Comparison of ENCODE assay signal across 28 mouse cellular contexts in genomic region chr10:61216163-61216562, GRCm38 (mm10). TPM values are rescaled to one million over a fixed set of nuclear protein-coding genes. Genes with fewer than 3 reads are reported as not detected.
A peak's percentile ranks its signal among the peaks of the same experiment; 100 is the strongest.
DNase-seq lines count a peak whose midpoint lies in the region; ATAC-seq and TF ChIP-seq lines count a peak whose summit lies in the region.
"Had no signal": no experiment of that assay in that cellular context is flagged by ENCODE, and none has a peak within 500 bp of the region (broad histone marks: within the 10 kb centered on the region; RNA-seq: fewer than 3 reads in every experiment).

No protein-coding gene starts in this region.

- no peak overlapping the region for H3K27ac ChIP-seq in heart, postnatal 0 days (ENCODE audit: low read depth)
- H3K27ac ChIP-seq in stomach, postnatal 0 days (replicated peaks), result no peak overlapping the region
- H3K27ac ChIP-seq in layer of hippocampus, adult 2 months, result no peak overlapping the region
- H3K27ac ChIP-seq in forebrain, embryonic 13.5 days, result no peak overlapping the region
- H3K27ac ChIP-seq: embryonic facial prominence, embryonic 10.5 days; embryonic facial prominence, embryonic 15.5 days; forebrain, embryonic 12.5 days; hindbrain, embryonic 14.5 days; liver, embryonic 15.5 days; midbrain, embryonic 10.5 days; neural tube, embryonic 12.5 days had no signal

- no peaks in the 10 kb centered on the region for H3K4me1 ChIP-seq in heart, postnatal 0 days (ENCODE audit: control insufficient read depth, insufficient read depth)
- H3K4me1 ChIP-seq in lung, adult 2 months (ENCODE audit: control insufficient read depth, insufficient read depth, low read length), result no peaks in the 10 kb centered on the region
- H3K4me1 ChIP-seq in stomach, postnatal 0 days (replicated peaks; ENCODE audit: control insufficient read depth, insufficient read depth), result no peaks in the 10 kb centered on the region
- no peaks in the 10 kb centered on the region for H3K4me1 ChIP-seq in forebrain, embryonic 13.5 days
- H3K4me1 ChIP-seq: neural tube, embryonic 12.5 days had no signal

- H3K9ac ChIP-seq in heart, postnatal 0 days (replicated peaks; ENCODE audit: low read depth, low read length), result no peak overlapping the region
- H3K9ac ChIP-seq in stomach, postnatal 0 days (ENCODE audit: low read length), result no peak overlapping the region
- H3K9ac ChIP-seq in forebrain, embryonic 13.5 days, result no peak overlapping the region
- H3K9ac ChIP-seq: embryonic facial prominence, embryonic 15.5 days; forebrain, embryonic 12.5 days; hindbrain, embryonic 14.5 days; liver, embryonic 15.5 days; neural tube, embryonic 12.5 days had no signal

- no peak overlapping the region for H3K4me2 ChIP-seq in heart, postnatal 0 days (ENCODE audit: low read depth, low read length)
- no peak overlapping the region for H3K4me2 ChIP-seq in stomach, postnatal 0 days (replicated peaks; ENCODE audit: low read depth)
- no peak overlapping the region for H3K4me2 ChIP-seq in forebrain, embryonic 13.5 days
- H3K4me2 ChIP-seq: embryonic facial prominence, embryonic 15.5 days; forebrain, embryonic 12.5 days; heart, embryonic 11.5 days; hindbrain, embryonic 14.5 days; liver, embryonic 15.5 days; neural tube, embryonic 12.5 days had no signal

- TF ChIP-seq EP300 in heart, postnatal 0 days (IDR thresholded peaks at IDR 0.05; ENCODE audit: low read depth), result no peak
- TF ChIP-seq EP300 in stomach, postnatal 0 days (optimal IDR thresholded peaks at IDR 0.05), result no peak

- intact Hi-C loops in heart, postnatal 36 days (cut with DNase I), result no loop called here

- no peaks in the 10 kb centered on the region for H3K36me3 ChIP-seq in heart, postnatal 0 days (replicated peaks; ENCODE audit: control insufficient read depth, insufficient read depth, low read length)
- no peaks in the 10 kb centered on the region for H3K36me3 ChIP-seq in stomach, postnatal 0 days (ENCODE audit: control insufficient read depth, insufficient read depth, low read length)
- no peaks in the 10 kb centered on the region for H3K36me3 ChIP-seq in forebrain, embryonic 13.5 days (ENCODE audit: poor library complexity, severe bottlenecking)
- H3K36me3 ChIP-seq: embryonic facial prominence, embryonic 10.5 days; forebrain, embryonic 12.5 days; liver, embryonic 15.5 days; midbrain, embryonic 10.5 days; neural tube, embryonic 12.5 days had no signal

- peak; percentile 10 for DNase-seq in heart, postnatal 0 days (ENCODE audit: low spot score)
- no peak for DNase-seq in heart, postnatal 36 days
- peak; percentile 40 for DNase-seq in lung, postnatal 10 days
- no peak for DNase-seq in lung, adult 2 months
- no peak for DNase-seq in stomach, postnatal 0 days (ENCODE audit: low spot score)
- DNase-seq in layer of hippocampus, adult 2 months (ENCODE audit: low spot score in 2 of 2), result no peak
- DNase-seq: adrenal gland, postnatal 36 days; cerebellum, adult 18-20 months; gastrocnemius, postnatal 14 days; kidney, adult 9 months; right cerebral cortex, adult 18-20 months; spleen, adult 18-20 months had no signal

- ATAC-seq in heart, postnatal 0 days (ENCODE audit: insufficient read depth, low read depth), result peak; percentile 34
- ATAC-seq in common myeloid progenitor, adult 5-6 weeks (replicated peaks; ENCODE audit: low read depth, poor library complexity, severe bottlenecking), result peak; percentile 57; the same call in 1 of the 2 replicates
- ATAC-seq in stomach, postnatal 0 days (ENCODE audit: low FRiP score, low TSS enrichment), result peak; percentile 27; the same call in 1 of the 2 replicates
- no peak for ATAC-seq in forebrain, embryonic 13.5 days
- ATAC-seq: intestine, postnatal 0 days had no signal

- TF ChIP-seq CTCF in heart, postnatal 0 days (IDR thresholded peaks at IDR 0.05; ENCODE audit: low read depth), result no peak
- no peak for TF ChIP-seq CTCF in lung, adult 2 months (IDR thresholded peaks at IDR 0.05; ENCODE audit: insufficient read depth, low read length)
- no peak for TF ChIP-seq CTCF in stomach, postnatal 0 days (IDR thresholded peaks at IDR 0.05; ENCODE audit: low read depth)
- TF ChIP-seq CTCF in layer of hippocampus, adult 2 months (conservative IDR thresholded peaks at IDR 0.05), result no peak

- H3K4me3 ChIP-seq in heart, postnatal 0 days (ENCODE audit: low read depth, low read length), result no peak overlapping the region
- no peak overlapping the region for H3K4me3 ChIP-seq in lung, adult 2 months (replicated peaks; ENCODE audit: extremely low read depth, low read depth, low read length)
- H3K4me3 ChIP-seq in stomach, postnatal 0 days (ENCODE audit: low read depth, low read length), result no peak overlapping the region
- no peak overlapping the region for H3K4me3 ChIP-seq in layer of hippocampus, adult 2 months
- no peak overlapping the region for H3K4me3 ChIP-seq in forebrain, embryonic 13.5 days
- H3K4me3 ChIP-seq: embryonic facial prominence, embryonic 10.5 days; embryonic facial prominence, embryonic 15.5 days; forebrain, embryonic 12.5 days; liver, embryonic 15.5 days; midbrain, embryonic 10.5 days; myocyte; neural tube, embryonic 12.5 days had no signal

- H3K27me3 ChIP-seq in heart, postnatal 0 days (ENCODE audit: control insufficient read depth, insufficient read depth, low read length), result 0 out of 2 replicates have a peak, but pooled peaks cover 4% of the 10 kb centered on the region
- H3K27me3 ChIP-seq in stomach, postnatal 0 days (ENCODE audit: control insufficient read depth, insufficient read depth, low read length), result no peaks in the 10 kb centered on the region
- H3K27me3 ChIP-seq in forebrain, embryonic 13.5 days, result no peaks in the 10 kb centered on the region; the same call in 1 of the 2 replicates

- WGBS in heart, postnatal 0 days, result 49% methylated on average over 4 of the region's 4 CpGs
- WGBS in lung, adult 2 months, result 54% methylated on average over 4 of the region's 4 CpGs
- 40% methylated on average over 4 of the region's 4 CpGs for WGBS in stomach, postnatal 0 days
- 92% methylated on average over 4 of the region's 4 CpGs for WGBS in forebrain, embryonic 13.5 days

- H3K9me3 ChIP-seq in heart, postnatal 0 days (replicated peaks; ENCODE audit: control insufficient read depth, low read length), result peaks cover 7% of the 10 kb centered on the region; the same call in 1 of the 2 replicates
- no peaks in the 10 kb centered on the region for H3K9me3 ChIP-seq in stomach, postnatal 0 days (ENCODE audit: control insufficient read depth, low read length)
- H3K9me3 ChIP-seq in forebrain, embryonic 13.5 days (replicated peaks), result peaks cover 9% of the 10 kb centered on the region; the same call in 1 of the 2 replicates
- H3K9me3 ChIP-seq: liver, embryonic 15.5 days had no signal

- TF ChIP-seq POLR2A in lung, adult 2 months (IDR thresholded peaks at IDR 0.05; ENCODE audit: borderline replicate concordance, extremely low read depth, low read depth, low read length), result no peak

RNA-seq across cellular contexts. Expression of gene Tbata, which starts 44.4 kb away (rescaled TPM):
- not detected in 2 replicates for total RNA-seq in heart, postnatal 0 days (2014; rRNA removed; ENCODE audit: low replicate concordance)
- 0.16 and 0.36 TPM in 2 replicates for polyA plus RNA-seq in heart, postnatal 0 days (2015; fragmentation: Nextera tagmentation; extraction: Ambion mirVana)
- not detected for total RNA-seq in heart, postnatal 36 days (2021)
- 3.8 and 4.1 TPM in 2 replicates for polyA plus RNA-seq in lung, adult 2 months (2012; rRNA removed)
- total RNA-seq in common myeloid progenitor, adult 5-6 weeks (2017), result not detected in 2 replicates
- 0.29 and 0.30 TPM in 2 replicates for polyA plus RNA-seq in stomach, postnatal 0 days (2015; fragmentation: Nextera tagmentation; extraction: Ambion mirVana)
- 10 to 100 TPM in 1 of 2 experiments, 1 to 10 TPM in 1; 8.5 to 10.6 TPM for total RNA-seq in layer of hippocampus, adult 2 months (2021)
- 0.85 and 1.3 TPM in 2 replicates for polyA plus RNA-seq in forebrain, embryonic 13.5 days (2015; fragmentation: Nextera tagmentation; extraction: Ambion mirVana)
- total RNA-seq: adrenal gland, adult 18-20 months; adrenal gland, postnatal 36 days; gastrocnemius, postnatal 14 days; granulocyte monocyte progenitor cell, adult 5-6 weeks; hematopoietic stem cell, adult 5-6 weeks had no signal
- polyA plus RNA-seq: heart, embryonic 11.5 days; hindbrain, embryonic 14.5 days; intestine, postnatal 0 days; liver, embryonic 15.5 days; midbrain, embryonic 10.5 days; myocyte; stomach, embryonic 16.5 days had no signal

RNA-seq across cellular contexts. Expression of gene Adamts14, which starts 57.1 kb away (rescaled TPM):
- 4.3 and 6.1 TPM in 2 replicates for total RNA-seq in heart, postnatal 0 days (2014; rRNA removed; ENCODE audit: low replicate concordance)
- polyA plus RNA-seq in heart, postnatal 0 days (2015; fragmentation: Nextera tagmentation; extraction: Ambion mirVana), result 1.0 and 1.2 TPM in 2 replicates
- 1 to 10 TPM in 1 of 2 experiments, under 1 TPM in 1; 0.83 to 1.9 TPM for total RNA-seq in heart, postnatal 36 days (2021)
- polyA plus RNA-seq in lung, adult 2 months (2012; rRNA removed), result 3.6 TPM in 2 replicates
- total RNA-seq in common myeloid progenitor, adult 5-6 weeks (2017), result 0.14 TPM in 1 of 2 replicates, not detected in the other
- 1.1 TPM in 2 replicates for polyA plus RNA-seq in stomach, postnatal 0 days (2015; fragmentation: Nextera tagmentation; extraction: Ambion mirVana)
- total RNA-seq in layer of hippocampus, adult 2 months (2021), result 1 to 10 TPM in 1 of 2 experiments, under 1 TPM in 1; 0.92 to 1.5 TPM
- 0.13 TPM in 2 replicates for polyA plus RNA-seq in forebrain, embryonic 13.5 days (2015; fragmentation: Nextera tagmentation; extraction: Ambion mirVana)
- total RNA-seq: granulocyte monocyte progenitor cell, adult 5-6 weeks had no signal

Comparison
In these comparisons a context has a peak if more than half of its experiments do, and no peak if none do; other contexts are left out.
1. DNase-seq: peak in heart, postnatal 0 days (single experiment) and lung, postnatal 10 days (single experiment); none in heart, postnatal 36 days (0 of 2), lung, adult 2 months (single experiment), stomach, postnatal 0 days (single experiment) and layer of hippocampus, adult 2 months (0 of 2).